Mouse (Mus musculus) induced T-regulatory cell, adult 2 months (primary cell): ENCODE measurements around the gene Tbx18.

Experiments
- DNase-seq: peaks from one replicate; pipeline ENCODE4 v3.0.0-alpha.2; 2012; ENCODE audit warnings: low read depth

The Tbx18 gene

DNA sequence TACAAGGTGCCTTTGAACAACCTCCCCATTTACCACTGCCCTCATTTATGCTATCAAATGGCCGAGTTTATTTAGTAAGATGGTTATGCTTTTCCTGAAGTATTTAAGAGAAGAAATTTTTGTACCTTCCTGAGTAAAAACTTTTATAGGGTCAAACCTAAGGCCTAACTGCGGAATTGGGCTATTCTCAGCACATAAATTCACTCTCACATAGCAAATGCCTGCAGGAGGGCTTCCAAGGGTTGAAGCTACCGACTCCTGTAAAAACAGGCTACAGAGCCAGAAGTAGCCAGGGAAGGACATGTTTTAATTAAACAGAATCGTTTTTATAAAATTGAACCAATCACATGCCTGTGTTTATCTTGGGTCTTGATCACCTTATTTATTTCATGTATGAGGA is 20.7 kb downstream of the Tbx18 start:
- DNase-seq, result no peak

GRCm38 (mm10) chr9:87708151-87708550 is 22.9 kb downstream of the Tbx18 start:
- DNase-seq, result peak; percentile 18

- DNase-seq, result no peak
These were observed 28.8 kb downstream of the Tbx18 start for GRCm38 (mm10) chr9:87702267-87702666.

DNA sequence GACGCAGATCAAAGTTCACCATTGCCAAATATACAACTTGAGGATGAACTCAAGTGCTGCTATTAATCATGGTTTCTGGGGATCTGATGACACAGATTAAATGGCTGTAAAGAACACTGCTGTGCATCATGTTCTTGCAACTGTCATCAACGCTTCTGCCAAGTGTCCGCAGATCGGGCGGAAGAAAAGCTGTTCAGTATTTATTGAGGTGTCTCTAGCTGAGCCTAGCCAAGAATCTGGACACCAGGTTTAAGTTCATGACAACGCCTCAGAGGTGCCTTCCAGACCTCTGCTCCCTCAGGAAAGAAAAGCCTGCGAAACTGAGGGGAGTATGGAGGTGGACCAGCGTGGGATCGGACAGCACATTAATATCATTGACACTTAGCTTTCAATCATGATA is 44.1 kb downstream of the Tbx18 start:
- DNase-seq, result no peak

DNA sequence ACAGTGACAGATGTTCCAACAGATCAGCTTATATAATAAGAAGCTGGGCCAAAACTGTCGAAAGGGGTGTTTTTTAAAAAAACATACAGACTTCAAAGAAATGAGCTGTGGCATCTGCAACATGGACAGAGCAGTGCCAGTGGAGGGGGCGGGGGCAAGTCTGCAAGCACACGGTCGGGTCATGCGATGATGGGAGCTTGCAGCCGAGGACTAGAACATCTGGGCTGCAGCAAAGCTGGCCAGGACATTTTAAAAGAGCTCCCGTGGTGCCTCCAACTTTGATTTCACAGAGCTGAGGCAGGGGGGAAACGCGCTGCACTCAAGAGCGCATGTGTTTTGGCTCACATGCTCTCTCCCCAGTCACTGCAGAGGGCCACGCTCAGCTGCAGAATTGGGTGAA is 48.8 kb downstream of the Tbx18 start:
- no peak for DNase-seq
